Mouse (Mus musculus) activated CD4-positive, CD25-positive, alpha-beta regulatory T cell (primary cell): Measurements from ENCODE around the gene Ppbp. TPM values are rescaled to one million over a fixed set of nuclear protein-coding genes. Genes with fewer than 3 reads are reported as not detected.

Experiments used
- polyA plus RNA-seq, 2 experiments: library from polyadenylated mRNA; unstranded; fragments of 100-300 nt; shearing (Covaris generic); gene quantifications; one replicate each; pipeline ENCODE4 v1.2.1; 2017

Gene Ppbp
- 1 to 10 TPM in 1 of 2 experiments, under 1 TPM in 1; 0.39 to 1.3 TPM for polyA plus RNA-seq

GRCm38 (mm10) chr5:90768218-90768617, at the start of gene Ppbp:
TSS of gene Ppbp (plus strand) at chr5:90768518.

DNA sequence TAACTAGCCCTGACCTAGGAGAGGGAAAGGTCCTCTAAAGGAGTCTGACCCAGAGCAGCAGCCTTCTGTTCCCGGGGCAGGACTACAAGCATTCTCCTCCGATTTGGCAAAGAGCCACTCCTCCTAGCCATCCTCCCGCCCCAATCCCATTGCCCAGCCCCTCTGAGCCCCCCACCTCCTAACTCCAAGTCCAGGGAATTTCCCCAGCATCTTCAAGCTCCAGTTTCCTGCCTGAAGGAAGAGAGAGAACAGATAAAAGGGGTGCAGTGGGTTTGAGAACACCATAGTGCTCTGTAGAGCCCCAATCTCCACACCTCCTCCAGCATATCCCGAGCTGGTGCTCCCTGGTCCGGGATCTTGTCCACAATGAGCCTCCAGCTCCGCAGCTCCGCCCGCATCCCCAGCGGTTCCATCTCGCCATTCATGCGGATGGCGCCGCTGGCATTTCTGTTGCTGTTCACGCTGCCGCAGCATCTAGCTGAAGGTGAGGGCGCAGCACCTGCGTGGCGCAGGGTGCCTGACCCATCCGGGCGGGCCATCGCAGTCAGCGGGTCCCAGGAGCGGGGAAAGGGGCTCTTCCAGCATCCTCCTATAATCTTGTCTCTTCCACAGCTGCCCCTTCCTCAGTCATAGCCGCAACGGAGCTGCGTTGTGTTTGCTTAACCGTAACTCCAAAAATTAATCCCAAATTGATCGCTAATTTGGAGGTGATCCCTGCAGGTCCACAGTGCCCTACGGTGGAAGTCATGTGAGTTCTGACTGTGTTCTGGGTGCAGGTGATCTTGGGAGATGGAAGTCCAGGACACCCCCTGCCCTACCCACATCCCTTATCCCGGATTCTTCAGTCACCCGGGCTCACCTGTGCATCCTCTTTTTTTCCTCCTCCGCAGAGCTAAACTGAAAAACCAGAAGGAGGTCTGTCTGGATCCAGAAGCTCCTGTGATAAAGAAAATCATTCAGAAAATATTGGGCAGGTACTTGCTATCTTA, 8.9 kb upstream of the Ppbp start, which contains the start of gene Cxcl5:
Cxcl5 (plus strand) TSS at position 284 of the 989 bp plus-strand sequence.

GRCm38 (mm10) chr5:90771880-90772653, 3.7 kb downstream of the Ppbp start, which contains the start of gene Pf4:
TSS of gene Pf4 (plus strand) at chr5:90772435.

DNA sequence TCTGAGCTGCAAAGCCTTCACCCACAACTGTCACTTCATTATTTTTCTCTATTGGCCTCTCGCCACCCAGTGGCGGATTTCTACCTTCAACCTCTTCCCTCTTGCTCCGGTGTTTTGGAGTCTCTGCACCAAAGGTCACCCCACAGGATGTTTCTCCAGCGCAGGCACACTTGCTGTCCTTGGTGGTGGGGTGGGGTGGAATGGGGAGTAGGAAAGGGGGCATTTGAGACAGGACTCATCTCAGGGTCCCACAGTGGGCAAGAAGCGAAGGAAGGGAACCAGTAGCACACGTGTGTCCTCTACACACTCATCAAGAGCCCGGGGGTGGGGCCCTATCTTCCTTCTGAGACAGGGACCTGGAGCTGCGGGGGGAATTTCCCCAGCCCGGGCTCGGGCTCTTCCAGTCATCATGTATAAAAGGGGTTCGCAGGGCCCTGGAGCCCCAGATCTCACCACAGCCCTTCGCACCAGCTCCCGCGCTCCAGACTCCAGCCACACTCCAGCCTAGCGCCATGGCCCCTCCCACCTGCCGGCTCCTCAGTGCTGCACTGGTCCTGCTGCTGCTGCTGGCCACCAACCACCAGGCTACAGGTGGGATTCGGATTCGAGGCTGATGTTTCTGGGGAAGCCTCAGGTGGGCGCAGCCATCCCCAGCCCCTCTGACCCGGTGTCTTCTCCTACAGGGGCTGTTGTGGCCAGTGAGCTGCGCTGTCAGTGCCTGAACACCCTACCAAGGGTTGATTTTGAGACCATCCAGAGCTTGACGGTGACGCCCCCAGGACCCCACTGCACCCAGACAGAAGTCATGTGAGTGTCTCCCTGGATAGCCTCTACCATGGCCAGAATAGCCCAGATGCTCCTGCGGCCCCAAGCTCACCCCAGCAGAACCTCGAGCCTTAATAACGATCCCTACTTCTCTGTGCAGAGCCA, 17.6 kb downstream of the Ppbp start, which contains the start of gene Cxcl3:
Cxcl3 (plus strand) TSS at position 445 of the 930 bp plus-strand sequence.

DNA sequence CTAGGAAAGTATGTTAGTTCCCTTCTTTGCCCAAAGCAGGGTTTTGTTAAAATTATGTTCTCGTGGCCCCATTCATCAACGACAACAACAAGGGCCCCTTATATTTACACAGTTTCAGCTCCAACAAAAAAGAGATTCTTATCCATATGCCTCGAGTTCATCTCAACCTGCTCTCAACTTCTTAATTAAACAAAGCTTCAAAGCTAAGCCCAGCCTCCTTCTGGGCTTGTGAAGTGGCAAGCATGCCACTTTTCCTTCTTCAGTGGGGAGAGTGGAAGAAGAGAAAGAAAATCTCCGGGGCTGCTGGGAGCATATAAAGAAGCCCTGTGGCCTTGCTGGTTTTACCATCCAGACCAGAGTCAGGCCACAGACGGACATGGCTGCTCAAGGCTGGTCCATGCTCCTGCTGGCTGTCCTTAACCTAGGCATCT, 25.9 kb downstream of the Ppbp start, which contains the start of gene Cxcl15:
Cxcl15 (plus strand) TSS at position 340 of the 431 bp plus-strand sequence.

Other genes starting within 250 kb of the Ppbp start
- gene Afm, start 249.6 kb upstream of the Ppbp start, polyA plus RNA-seq, result 1 to 10 TPM in 1 of 2 experiments, under 1 TPM in 1; 0.29 to 1.5 TPM
- gene 5830473C10Rik, start 207.4 kb upstream of the Ppbp start, polyA plus RNA-seq, result under 1 TPM in 1 of 2 experiments, not detected in 1; 0.07 TPM
- 1 to 10 TPM in 1 of 2 experiments, under 1 TPM in 1; 0.91 to 2.0 TPM for gene Rassf6, start 127.9 kb upstream of the Ppbp start, polyA plus RNA-seq
- not detected for gene Cxcl5, start 9.2 kb upstream of the Ppbp start, polyA plus RNA-seq
- gene Pf4, start 3.9 kb downstream of the Ppbp start, polyA plus RNA-seq, result 1 to 10 TPM in 1 of 2 experiments, not detected in 1; 5.7 TPM
- gene Cxcl3, start 17.6 kb downstream of the Ppbp start, polyA plus RNA-seq, result under 1 TPM in 1 of 2 experiments, not detected in 1; 0.57 TPM
- gene Cxcl15, start 26.0 kb downstream of the Ppbp start, polyA plus RNA-seq, result not detected
- under 1 TPM in 1 of 2 experiments, not detected in 1; 0.85 TPM for gene Cxcl1, start 122.7 kb downstream of the Ppbp start, polyA plus RNA-seq
- under 1 TPM in 1 of 2 experiments, not detected in 1; 0.26 TPM for gene Cxcl2, start 135.4 kb downstream of the Ppbp start, polyA plus RNA-seq
- gene Mthfd2l, start 162.6 kb downstream of the Ppbp start, polyA plus RNA-seq, result 10 to 100 TPM; 12.2 to 13.2 TPM